Mouse (Mus musculus): ENCODE measurements around the gene S1pr4.

The S1pr4 gene

GRCm38 (mm10) chr10:81500032-81500431 is at the start of gene S1pr4:
TSS of gene S1pr4 (minus strand) at chr10:81500132.
- DNase-seq = no peak

GRCm38 (mm10) chr10:81548944-81549343 is 49.0 kb upstream of the S1pr4 start:
- DNase-seq = no peak

- no peak for DNase-seq
These were observed 47.0 kb upstream of the S1pr4 start for GRCm38 (mm10) chr10:81546788-81547571.

- no peak for DNase-seq
These were observed 46.4 kb upstream of the S1pr4 start for GRCm38 (mm10) chr10:81546332-81546731.

GRCm38 (mm10) chr10:81545161-81545747 is 45.3 kb upstream of the S1pr4 start, which contains the start of gene Gna11:
TSS of gene Gna11 (minus strand) at chr10:81545190.
- peak; percentile 100 for DNase-seq

GRCm38 (mm10) chr10:81544296-81545160 is 44.6 kb upstream of the S1pr4 start:
- peak; percentile 61 for DNase-seq

GRCm38 (mm10) chr10:81543633-81544032 is 43.7 kb upstream of the S1pr4 start:
- DNase-seq = no peak

GRCm38 (mm10) chr10:81542727-81543460 is 43.0 kb upstream of the S1pr4 start:
- DNase-seq = no peak

- no peak for DNase-seq
These were observed 41.9 kb upstream of the S1pr4 start for GRCm38 (mm10) chr10:81541803-81542202.

GRCm38 (mm10) chr10:81541363-81541762 is 41.4 kb upstream of the S1pr4 start:
- DNase-seq = no peak

- DNase-seq = no peak
These were observed 38.6 kb upstream of the S1pr4 start for GRCm38 (mm10) chr10:81538321-81539048.

GRCm38 (mm10) chr10:81537429-81537828 is 37.5 kb upstream of the S1pr4 start:
- DNase-seq = no peak

GRCm38 (mm10) chr10:81536734-81537133 is 36.8 kb upstream of the S1pr4 start:
- no peak for DNase-seq

GRCm38 (mm10) chr10:81534826-81535225 is 34.9 kb upstream of the S1pr4 start:
- DNase-seq = no peak

GRCm38 (mm10) chr10:81526779-81527178 is 26.8 kb upstream of the S1pr4 start:
- DNase-seq = peak; percentile 68

- no peak for DNase-seq
These were observed 25.2 kb upstream of the S1pr4 start for GRCm38 (mm10) chr10:81525017-81525694.

GRCm38 (mm10) chr10:81524051-81524605 is 24.2 kb upstream of the S1pr4 start, which contains the start of gene Gna15:
TSS of gene Gna15 (minus strand) at chr10:81524225.
- DNase-seq = no peak

GRCm38 (mm10) chr10:81523570-81523969 is 23.6 kb upstream of the S1pr4 start:
- DNase-seq = no peak

GRCm38 (mm10) chr10:81523142-81523541 is 23.2 kb upstream of the S1pr4 start:
- no peak for DNase-seq

- DNase-seq = no peak
These were observed 20.0 kb upstream of the S1pr4 start for GRCm38 (mm10) chr10:81519978-81520365.
